Mouse (Mus musculus): ENCODE measurements at regions not wholly inside any gene's neighbourhood (a gene's known extent, or its start where the extent isn't known, plus 50 kb on each side); places are given as distances from the start of the nearest gene placed in this dataset.

GRCm38 (mm10) chr1:28373351-28373750, 406.7 kb downstream of the Gm597 start:
- intact Hi-C loops (cut with DNase I): no loop called here
- peak; percentile 27 to 58 for DNase-seq (ENCODE audit: low spot score in 2 of 2)

- intact Hi-C loops (cut with DNase I): no loop called here
Measured at GRCm38 (mm10) chr1:28349411-28349973, 430.6 kb downstream of the Gm597 start.

GRCm38 (mm10) chr1:28348572-28348971, 431.5 kb downstream of the Gm597 start:
- intact Hi-C loops (cut with DNase I): no loop called here

More at GRCm38 (mm10) chr1:28349411-28349973, 430.6 kb downstream of the Gm597 start:
- peak; percentile 15 to 37 for DNase-seq (ENCODE audit: low spot score in 2 of 2)

GRCm38 (mm10) chr1:28340054-28340453, 440.0 kb downstream of the Gm597 start:
- intact Hi-C loops (cut with DNase I): no loop called here

More at GRCm38 (mm10) chr1:28348572-28348971, 431.5 kb downstream of the Gm597 start:
- DNase-seq (ENCODE audit: low spot score in 2 of 2): no peak

GRCm38 (mm10) chr1:28334366-28334765, 445.7 kb downstream of the Gm597 start:
- DNase-seq (ENCODE audit: low spot score in 2 of 2): no peak

More at GRCm38 (mm10) chr1:28340054-28340453, 440.0 kb downstream of the Gm597 start:
- DNase-seq (ENCODE audit: low spot score in 2 of 2): no peak

GRCm38 (mm10) chr1:28332031-28332430, 448.0 kb downstream of the Gm597 start:
- no peak for DNase-seq (ENCODE audit: low spot score in 2 of 2)
- intact Hi-C loops (cut with DNase I): no loop called here

More at GRCm38 (mm10) chr1:28334366-28334765, 445.7 kb downstream of the Gm597 start:
- intact Hi-C loops (cut with DNase I): no loop called here

- no peak for DNase-seq (ENCODE audit: low spot score in 2 of 2)
- intact Hi-C loops (cut with DNase I): no loop called here
Measured at GRCm38 (mm10) chr1:28328986-28329385, 451.1 kb downstream of the Gm597 start.

- no peak for DNase-seq (ENCODE audit: low spot score in 2 of 2)
- intact Hi-C loops (cut with DNase I): no loop called here
Measured at GRCm38 (mm10) chr1:28328539-28328938, 451.5 kb downstream of the Gm597 start.

- intact Hi-C loops (cut with DNase I): no loop called here
- DNase-seq (ENCODE audit: low spot score in 2 of 2): no peak
Measured at GRCm38 (mm10) chr1:28324141-28324540, 455.9 kb downstream of the Gm597 start.
